Mouse (Mus musculus): ENCODE results near the gene Tmem211.

GRCm38 (mm10) chr5:113209898-113210297 is 16.8 kb upstream of the Tmem211 start:
- TF ChIP-seq POLR2A (IDR thresholded peaks at IDR 0.05; ENCODE audit: borderline replicate concordance, low read depth, low read length) (no peak), CTCF (IDR thresholded peaks at IDR 0.05; ENCODE audit: low read depth, low read length) (no peak)

Data from bone marrow macrophage, adult 2 months (primary cell).